Mouse (Mus musculus) MEL (cell line): ENCODE data around the gene Rgs9bp. TPM values are rescaled to one million over a fixed set of nuclear protein-coding genes. Genes with fewer than 3 reads are reported as not detected.

Experiments
- DNase-seq: peaks from one replicate; pipeline ENCODE4 v3.0.0; 2011; ENCODE audit warnings: low read depth, low spot score
- H3K27ac ChIP-seq: 2 replicates; pipeline ENCODE4 v1.5.1; 2012; ENCODE audit warnings: low read depth, mild to moderate bottlenecking, control low read depth, low read length, moderate library complexity; ENCODE audit not compliant: control insufficient read depth
- H3K27me3 ChIP-seq, 2 experiments: fragments of 150-350 bp in 1 of 2; sonication (generic) in 1 of 2; 2 replicates each; pipeline ENCODE4 v1.6.1; 2012; ENCODE audit warnings: low read length in 2 of 2, mild to moderate bottlenecking in 2 of 2, improper control_type of control experiment in 1 of 2, moderate library complexity in 1 of 2; ENCODE audit not compliant: insufficient read depth in 2 of 2, control insufficient read depth in 1 of 2
- H3K36me3 ChIP-seq, 2 experiments: 2 replicates each; pipeline ENCODE4 v1.6.1; 2012 to 2014; ENCODE audit warnings: low read length in 2 of 2, improper control_type of control experiment in 1 of 2, inconsistent platforms in 1 of 2, mild to moderate bottlenecking in 1 of 2; ENCODE audit not compliant: insufficient read depth in 2 of 2, control insufficient read depth in 1 of 2
- H3K4me1 ChIP-seq, 2 experiments: fragments of 150-350 bp in 1 of 2; sonication (generic) in 1 of 2; 2 replicates each; pipeline ENCODE4 v1.6.1; 2012; ENCODE audit warnings: low read length in 2 of 2, improper control_type of control experiment in 1 of 2, mild to moderate bottlenecking in 1 of 2; ENCODE audit not compliant: insufficient read depth in 2 of 2, control insufficient read depth in 1 of 2
- H3K4me3 ChIP-seq, 2 experiments: fragments of 150-350 bp in 1 of 2; sonication (generic) in 1 of 2; 2 replicates each; pipeline ENCODE4 v1.5.1; 2012; ENCODE audit warnings: low read depth in 2 of 2, low read length in 2 of 2, mild to moderate bottlenecking in 2 of 2, moderate library complexity in 2 of 2, control low read depth in 1 of 2, improper control_type of control experiment in 1 of 2; ENCODE audit not compliant: control insufficient read depth in 1 of 2, insufficient read depth in 1 of 2
- H3K79me2 ChIP-seq: 2 replicates; pipeline ENCODE4 v1.6.1; 2012; ENCODE audit warnings: mild to moderate bottlenecking, low read length, moderate library complexity; ENCODE audit not compliant: control insufficient read depth, poor library complexity, insufficient read depth
- H3K9ac ChIP-seq: 2 replicates; pipeline ENCODE4 v1.6.1; 2012; ENCODE audit warnings: low read depth, mild to moderate bottlenecking, control low read depth, low read length, moderate library complexity; ENCODE audit not compliant: control insufficient read depth, poor library complexity, severe bottlenecking
- H3K9me3 ChIP-seq: fragments of 150-350 bp; sonication (generic); replicated peaks from 2 replicates; pipeline ENCODE4 v1.6.1; 2012; ENCODE audit warnings: mild to moderate bottlenecking, low read length, improper control_type of control experiment, moderate library complexity; ENCODE audit not compliant: insufficient read depth
- CHD1 ChIP-seq: IDR thresholded peaks from 2 replicates; pipeline ENCODE4 v1.6.1; 2012; ENCODE audit warnings: low read depth, mild to moderate bottlenecking, inconsistent platforms, low read length, improper control_type of control experiment
- CHD2 ChIP-seq: IDR thresholded peaks from 2 replicates; pipeline ENCODE4 v1.6.1; 2011; ENCODE audit warnings: low read length, improper control_type of control experiment
- CTCF ChIP-seq, 3 experiments: IDR thresholded peaks in 2 of 3; conservative IDR thresholded peaks in 1 of 3; 2 replicates each; pipeline ENCODE4 v1.5.1; 2011 to 2012; ENCODE audit warnings: low read length in 3 of 3, low read depth in 2 of 3, mild to moderate bottlenecking in 2 of 3, improper control_type of control experiment in 1 of 3, inconsistent platforms in 1 of 3, mixed read lengths in 1 of 3, moderate library complexity in 1 of 3; ENCODE audit not compliant: control insufficient read depth in 1 of 3, insufficient read depth in 1 of 3, poor library complexity in 1 of 3, severe bottlenecking in 1 of 3
- E2F4 ChIP-seq: IDR thresholded peaks from 2 replicates; pipeline ENCODE4 v1.6.1; 2011; ENCODE audit warnings: low read depth, low read length, improper control_type of control experiment, borderline replicate concordance
- ELF1 ChIP-seq: IDR thresholded peaks from 2 replicates; pipeline ENCODE4 v1.6.1; 2014; ENCODE audit warnings: low read depth, mild to moderate bottlenecking, inconsistent platforms, low read length, improper control_type of control experiment, moderate library complexity
- ETS1 ChIP-seq: IDR thresholded peaks from 2 replicates; pipeline ENCODE4 v1.6.1; 2012; ENCODE audit warnings: low read depth, mild to moderate bottlenecking, inconsistent platforms, low read length, improper control_type of control experiment, moderate library complexity
- HCFC1 ChIP-seq: IDR thresholded peaks from 2 replicates; pipeline ENCODE4 v1.6.1; 2012; ENCODE audit warnings: low read depth, mild to moderate bottlenecking, inconsistent platforms, low read length, improper control_type of control experiment, moderate library complexity
- MAZ ChIP-seq: IDR thresholded peaks from 2 replicates; pipeline ENCODE4 v1.6.1; 2012; ENCODE audit warnings: low read depth, mild to moderate bottlenecking, inconsistent platforms, low read length, improper control_type of control experiment
- MEF2A ChIP-seq: IDR thresholded peaks from 2 replicates; pipeline ENCODE4 v1.6.1; 2014; ENCODE audit warnings: low read depth, mild to moderate bottlenecking, inconsistent platforms, low read length, improper control_type of control experiment; ENCODE audit not compliant: poor library complexity, insufficient replicate concordance, severe bottlenecking; ENCODE audit errors: extremely low read depth
- MXI1 ChIP-seq: IDR thresholded peaks from 2 replicates; pipeline ENCODE4 v1.6.1; 2011; ENCODE audit warnings: mild to moderate bottlenecking, low read depth, low read length, improper control_type of control experiment
- MYB ChIP-seq: IDR thresholded peaks from 2 replicates; pipeline ENCODE4 v1.6.1; 2011; ENCODE audit warnings: mild to moderate bottlenecking, low read depth, low read length, improper control_type of control experiment
- NELFE ChIP-seq: IDR thresholded peaks from 2 replicates; pipeline ENCODE4 v1.6.1; 2011; ENCODE audit warnings: low read depth, low read length, improper control_type of control experiment
- NRF1 ChIP-seq: IDR thresholded peaks from 2 replicates; pipeline ENCODE4 v1.6.1; 2014; ENCODE audit warnings: low read depth, mild to moderate bottlenecking, inconsistent platforms, low read length, improper control_type of control experiment, moderate library complexity; ENCODE audit not compliant: poor library complexity, insufficient read depth, severe bottlenecking
- POLR2AphosphoS2 ChIP-seq: IDR thresholded peaks from 2 replicates; pipeline ENCODE4 v1.6.1; 2011; ENCODE audit warnings: low read length, improper control_type of control experiment
- RAD21 ChIP-seq: IDR thresholded peaks from 2 replicates; pipeline ENCODE4 v1.6.1; 2011; ENCODE audit warnings: mild to moderate bottlenecking, low read depth, low read length, improper control_type of control experiment
- RCOR1 ChIP-seq: IDR thresholded peaks from 2 replicates; pipeline ENCODE4 v1.6.1; 2012; ENCODE audit warnings: low read depth, mild to moderate bottlenecking, inconsistent platforms, low read length, improper control_type of control experiment
- SIN3A ChIP-seq: IDR thresholded peaks from 2 replicates; pipeline ENCODE4 v1.6.1; 2012; ENCODE audit warnings: low read length, improper control_type of control experiment, inconsistent platforms
- SMC3 ChIP-seq: IDR thresholded peaks from 2 replicates; pipeline ENCODE4 v1.6.1; 2011; ENCODE audit warnings: low read depth, low read length, improper control_type of control experiment
- TBP ChIP-seq: IDR thresholded peaks from 2 replicates; pipeline ENCODE4 v1.8.0; 2011; ENCODE audit warnings: low read depth, low read length, improper control_type of control experiment
- USF2 ChIP-seq, 2 experiments: IDR thresholded peaks; 2 replicates each; pipeline ENCODE4 v1.6.1; 2011 to 2012; ENCODE audit warnings: improper control_type of control experiment in 2 of 2, low read length in 2 of 2, borderline replicate concordance in 1 of 2, inconsistent platforms in 1 of 2, low read depth in 1 of 2, mild to moderate bottlenecking in 1 of 2; ENCODE audit not compliant: insufficient read depth in 1 of 2
- ZKSCAN1 ChIP-seq: IDR thresholded peaks from 2 replicates; pipeline ENCODE4 v1.6.1; 2012; ENCODE audit warnings: low read depth, mild to moderate bottlenecking, inconsistent platforms, low read length, improper control_type of control experiment, moderate library complexity
- ZMIZ1 ChIP-seq: IDR thresholded peaks from 2 replicates; pipeline ENCODE4 v1.6.1; 2012; ENCODE audit warnings: low read depth, mild to moderate bottlenecking, inconsistent platforms, low read length, improper control_type of control experiment, moderate library complexity
- polyA plus RNA-seq, 2 experiments: library from polyadenylated mRNA; stranded (reverse) in 1 of 2; unstranded in 1 of 2; fragments of >175 nt in 1 of 2; fragments of >200 nt in 1 of 2; gene quantifications; 2 replicates each; pipeline versions ENCODE4 v1.2.1 to v1.2.4; 2012; ENCODE audit warnings: low replicate concordance in 2 of 2, low read depth in 1 of 2; ENCODE audit not compliant: insufficient read length in 2 of 2, insufficient read depth in 1 of 2, missing spikeins in 1 of 2
- total RNA-seq: library from RNA; depleted of rRNA; stranded (reverse); fragments of 300-350 nt; gene quantifications from 2 replicates; pipeline ENCODE4 v1.2.3, GENCODE M21; 2012

Gene Rgs9bp
- total and polyA plus RNA-seq, 3 experiments, result 0.12 to 0.43 TPM; not detected in 1

- TF ChIP-seq SIN3A (no peak), NRF1 (no peak), RAD21 (no peak)
- H3K9me3 ChIP-seq, result no peaks in the 10 kb centered on the region
- DNase-seq, result no peak
- no peak overlapping the region for H3K9ac ChIP-seq
- H3K27me3 ChIP-seq, result no peaks in the 10 kb centered on the region
- H3K27ac ChIP-seq, result no peak overlapping the region
- peaks cover 7 to 23% of the 10 kb centered on the region in 2 experiments for H3K36me3 ChIP-seq
- H3K4me1 ChIP-seq, result peaks cover 12 to 27% of the 10 kb centered on the region in 2 experiments
- peaks cover 31% of the 10 kb centered on the region for H3K79me2 ChIP-seq
- H3K4me3 ChIP-seq, result no peak overlapping the region
Observed at GRCm38 (mm10) chr7:35590731-35591191, 5.4 kb upstream of the Rgs9bp start.

DNA sequence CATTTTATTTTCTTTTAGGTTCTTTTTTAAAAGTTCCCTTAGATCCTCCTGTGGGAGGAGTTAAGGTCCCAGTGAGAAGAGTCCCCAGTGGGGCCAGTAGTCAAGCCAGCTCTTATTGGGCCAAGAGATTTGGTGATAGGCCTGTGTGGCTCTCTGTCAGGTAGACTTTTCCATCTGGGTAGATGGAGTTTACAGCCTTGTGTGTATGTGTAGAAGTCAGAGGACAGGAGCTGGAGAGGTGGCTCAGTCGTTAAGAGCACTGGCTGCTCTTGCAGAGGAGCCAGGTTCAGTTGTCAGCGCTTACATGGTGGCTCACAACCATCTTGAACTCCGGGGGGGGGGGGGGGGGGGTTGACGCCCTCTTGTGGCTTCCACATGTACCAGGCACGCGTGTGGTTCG lies 4.1 kb upstream of the Rgs9bp start:
- Histone ChIP-seq H3K79me2 (peaks cover 31% of the 10 kb centered on the region), H3K36me3 (peaks cover 2 to 23% of the 10 kb centered on the region in 2 experiments; a peak in 2 of 4 replicates), H3K27me3 (no peaks in the 10 kb centered on the region), H3K9ac (peak overlapping the region; percentile 53), H3K4me3 (peak overlapping the region; percentile 15 to 40; a peak in 3 of 4 replicates), H3K4me1 (peaks cover 12 to 31% of the 10 kb centered on the region in 2 experiments), H3K27ac (peak overlapping the region; percentile 78), H3K9me3 (no peaks in the 10 kb centered on the region)
- DNase-seq, result peak; percentile 76
- TF ChIP-seq CTCF (IDR thresholded peaks at IDR 0.05 in 2 of 3, conservative IDR thresholded peaks at IDR 0.05 in 1 of 3; ENCODE audit: control insufficient read depth in 1 of 3, insufficient read depth in 1 of 3, low read depth in 2 of 3, low read length in 3 of 3, poor library complexity in 1 of 3, severe bottlenecking in 1 of 3) (peak in 2 of 3 experiments; percentile 38 to 62; a peak in 4 of 6 replicates), POLR2AphosphoS2 (0 out of 2 replicates have a peak, but pooled peaks have one; percentile 8), MAZ (0 out of 2 replicates have a peak, but pooled peaks have one; percentile 31), CHD1 (peak; percentile 91; the same call in 1 of the 2 replicates), RAD21 (no peak), MXI1 (peak; percentile 16; the same call in 1 of the 2 replicates)

- peaks cover 12 to 31% of the 10 kb centered on the region in 2 experiments for H3K4me1 ChIP-seq
- peak overlapping the region; percentile 40 to 47; a peak in 3 of 4 replicates for H3K4me3 ChIP-seq
- H3K79me2 ChIP-seq, result peaks cover 31% of the 10 kb centered on the region
- peak overlapping the region; percentile 96 for H3K27ac ChIP-seq
- H3K9me3 ChIP-seq, result no peaks in the 10 kb centered on the region
- peak; percentile 93 for DNase-seq
- H3K27me3 ChIP-seq, result no peaks in the 10 kb centered on the region
- H3K9ac ChIP-seq, result peak overlapping the region; percentile 32
- peaks cover 2 to 23% of the 10 kb centered on the region in 2 experiments; a peak in 2 of 4 replicates for H3K36me3 ChIP-seq
- peak; percentile 44; the same call in 1 of the 2 replicates for TF ChIP-seq POLR2AphosphoS2
- TF ChIP-seq MYB, result no peak
- no peak for TF ChIP-seq CHD1
- TF ChIP-seq USF2 (IDR thresholded peaks at IDR 0.05; ENCODE audit: borderline replicate concordance in 1 of 2, insufficient read depth in 1 of 2, low read depth in 1 of 2, low read length in 2 of 2), result peak; percentile 34 to 92; a peak in 2 of 4 replicates
- no peak for TF ChIP-seq CHD2
- no peak for TF ChIP-seq TBP
- TF ChIP-seq RCOR1, result peak; percentile 84
- TF ChIP-seq E2F4, result no peak
- TF ChIP-seq ELF1, result no peak
- TF ChIP-seq MXI1, result peak; percentile 71
- TF ChIP-seq ETS1, result peak; percentile 97
- no peak for TF ChIP-seq ZMIZ1
- no peak for TF ChIP-seq ZKSCAN1
- TF ChIP-seq SMC3, result no peak
- TF ChIP-seq SIN3A, result peak; percentile 93
- 0 out of 2 replicates have a peak, but pooled peaks have one; percentile 25 for TF ChIP-seq HCFC1
- TF ChIP-seq MEF2A, result no peak
- TF ChIP-seq NELFE, result peak; percentile 39; the same call in 1 of the 2 replicates
- no peak for TF ChIP-seq MAZ
Observed at GRCm38 (mm10) chr7:35588680-35589428, 3.5 kb upstream of the Rgs9bp start.
